Mouse (Mus musculus) embryonic fibroblast, embryonic 13.5 days (primary cell): ENCODE results near the gene Plxna2. TPM values are rescaled to one million over a fixed set of nuclear protein-coding genes. Genes with fewer than 3 reads are reported as not detected.

Experiments used
- H3K27ac ChIP-seq: 2 replicates; pipeline ENCODE4 v1.5.1; 2012; ENCODE audit warnings: low read length, control low read depth, inconsistent platforms; ENCODE audit not compliant: insufficient read depth
- H3K4me1 ChIP-seq: 2 replicates; pipeline ENCODE4 v1.6.1; 2011; ENCODE audit warnings: low read length; ENCODE audit not compliant: control insufficient read depth, insufficient read depth
- H3K4me3 ChIP-seq: 2 replicates; pipeline ENCODE4 v1.5.1; 2011; ENCODE audit warnings: mild to moderate bottlenecking, control low read depth, low read length; ENCODE audit not compliant: insufficient read depth
- CTCF ChIP-seq: IDR thresholded peaks from 2 replicates; pipeline ENCODE4 v1.5.1; 2011; ENCODE audit warnings: mild to moderate bottlenecking, control low read depth, low read length, moderate library complexity, borderline replicate concordance; ENCODE audit not compliant: insufficient read depth
- POLR2A ChIP-seq: IDR thresholded peaks from 2 replicates; pipeline ENCODE4 v1.6.1; 2011; ENCODE audit warnings: low read depth, mild to moderate bottlenecking, control low read depth, low read length, moderate library complexity
- polyA plus RNA-seq: library from polyadenylated mRNA; stranded (reverse); fragments of >200 nt; gene quantifications from 2 replicates; pipeline ENCODE4 v1.2.4, GENCODE M21; 2011; ENCODE audit warnings: low read depth; ENCODE audit not compliant: missing spikeins, insufficient read length

The Plxna2 gene
- polyA plus RNA-seq, 1 experiment: 12.9 TPM

GRCm38 (mm10) chr1:194775656-194776374, 157.8 kb downstream of the Plxna2 start:
- Histone ChIP-seq H3K27ac (no peak overlapping the region), H3K4me3 (no peak overlapping the region), H3K4me1 (no peaks in the 10 kb centered on the region)
- TF ChIP-seq POLR2A (no peak), CTCF (no peak)

DNA sequence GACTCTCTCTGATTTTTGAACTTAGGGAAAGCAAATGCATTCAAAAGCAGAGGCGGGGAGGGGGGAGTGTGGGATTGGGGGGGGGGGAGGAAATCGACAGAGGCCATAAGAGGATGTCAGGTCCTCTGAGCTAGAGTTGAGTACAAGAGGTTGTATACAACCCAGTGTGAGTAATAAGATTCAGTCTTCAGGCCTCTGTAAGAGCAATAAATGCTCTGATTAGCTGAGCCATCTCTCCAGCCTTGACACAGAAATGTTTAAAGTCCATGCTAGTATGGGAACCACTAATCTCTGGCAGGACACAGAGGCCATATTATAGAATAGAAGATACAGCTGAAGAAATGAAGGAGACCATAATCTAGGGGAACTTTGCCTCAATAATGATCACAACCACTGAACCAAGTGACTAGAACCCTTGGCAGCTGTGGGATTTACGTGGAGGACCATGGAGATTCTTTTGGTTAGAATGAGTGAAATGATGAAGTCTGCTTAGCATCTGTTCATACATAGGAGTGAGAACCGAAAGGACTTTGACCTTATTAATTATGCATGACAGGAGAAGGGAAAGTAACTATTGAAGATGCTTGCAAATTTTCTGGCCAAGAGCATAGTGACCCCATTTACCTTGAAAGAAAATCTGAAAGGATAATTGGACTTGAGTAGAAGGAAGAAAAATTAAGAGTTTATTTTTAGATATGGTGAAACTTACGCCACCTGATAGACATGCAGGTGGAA, 158.7 kb downstream of the Plxna2 start:
- H3K4me3 ChIP-seq: no peak overlapping the region
- no peaks in the 10 kb centered on the region for H3K4me1 ChIP-seq
- TF ChIP-seq POLR2A (no peak), CTCF (no peak)

GRCm38 (mm10) chr1:194777608-194778007, 159.6 kb downstream of the Plxna2 start:
- Histone ChIP-seq H3K4me1 (no peaks in the 10 kb centered on the region), H3K4me3 (no peak overlapping the region), H3K27ac (no peak overlapping the region)
- TF ChIP-seq CTCF: no peak
- TF ChIP-seq POLR2A: no peak

More for the DNA sequence above, 158.7 kb downstream of the Plxna2 start:
- H3K27ac ChIP-seq: no peak overlapping the region

- H3K27ac ChIP-seq: no peak overlapping the region
- peaks cover 3% of the 10 kb centered on the region; the same call in 1 of the 2 replicates for H3K4me1 ChIP-seq
These were observed 162.4 kb downstream of the Plxna2 start for GRCm38 (mm10) chr1:194780392-194780791.

GRCm38 (mm10) chr1:194780794-194781390, 162.9 kb downstream of the Plxna2 start:
- no peak overlapping the region for H3K4me3 ChIP-seq
- H3K27ac ChIP-seq: no peak overlapping the region; the same call in 1 of the 2 replicates
- TF ChIP-seq POLR2A: no peak
- TF ChIP-seq CTCF: no peak
- peaks cover 3% of the 10 kb centered on the region; the same call in 1 of the 2 replicates for H3K4me1 ChIP-seq

More at GRCm38 (mm10) chr1:194780392-194780791, 162.4 kb downstream of the Plxna2 start:
- H3K4me3 ChIP-seq: no peak overlapping the region
- no peak for TF ChIP-seq POLR2A
- TF ChIP-seq CTCF: no peak

- H3K27ac ChIP-seq: no peak overlapping the region
- TF ChIP-seq POLR2A (no peak), CTCF (no peak)
- H3K4me1 ChIP-seq: peaks cover 3% of the 10 kb centered on the region; the same call in 1 of the 2 replicates
- H3K4me3 ChIP-seq: no peak overlapping the region
These were observed 163.5 kb downstream of the Plxna2 start for GRCm38 (mm10) chr1:194781556-194781955.

DNA sequence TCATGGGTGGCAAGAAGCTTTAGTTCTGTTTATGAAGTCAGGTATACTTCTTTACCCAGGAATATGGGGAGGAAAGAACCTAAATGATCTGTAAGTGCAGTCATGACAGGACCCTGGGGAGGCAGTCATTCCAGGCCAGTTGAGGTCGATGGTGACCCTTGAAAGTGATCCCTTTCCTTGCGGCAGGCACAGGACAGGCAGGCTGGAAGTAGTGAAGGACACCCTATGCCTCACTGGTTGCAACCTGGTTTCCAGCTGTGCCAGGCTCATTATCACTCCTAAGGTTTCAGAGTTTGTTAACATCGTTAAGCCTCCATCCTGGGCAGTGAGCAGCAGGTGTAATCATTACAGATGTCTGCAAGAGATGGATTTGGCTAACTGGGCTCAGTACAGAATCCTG, 164.3 kb downstream of the Plxna2 start:
- no peak overlapping the region for H3K27ac ChIP-seq
- H3K4me3 ChIP-seq: no peak overlapping the region
- TF ChIP-seq CTCF (no peak), POLR2A (no peak)
- H3K4me1 ChIP-seq: peaks cover 3% of the 10 kb centered on the region; the same call in 1 of the 2 replicates

DNA sequence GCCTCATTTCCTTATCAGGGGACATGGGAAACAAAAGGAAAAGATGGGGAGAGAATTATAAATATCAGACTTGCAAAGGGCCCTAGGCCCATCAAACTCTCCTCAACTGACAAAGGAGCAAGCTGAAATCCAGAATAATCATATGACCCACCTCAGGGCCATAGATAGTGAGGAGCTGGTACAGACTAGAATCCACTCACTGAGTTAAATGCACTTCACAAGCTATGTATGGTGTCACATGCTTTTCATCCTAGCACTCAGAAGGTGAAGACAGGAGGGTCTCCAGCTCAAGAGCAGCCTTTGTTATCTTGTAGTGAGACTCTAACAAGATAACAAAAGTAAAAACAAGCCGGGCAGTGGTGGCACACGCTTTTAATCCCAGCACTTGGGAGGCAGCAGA, 169.6 kb downstream of the Plxna2 start:
- no peak overlapping the region for H3K27ac ChIP-seq
- H3K4me1 ChIP-seq: peaks cover 3% of the 10 kb centered on the region; the same call in 1 of the 2 replicates
- no peak for TF ChIP-seq CTCF
- TF ChIP-seq POLR2A: no peak
- no peak overlapping the region for H3K4me3 ChIP-seq

- H3K27ac ChIP-seq: no peak overlapping the region
- no peaks in the 10 kb centered on the region for H3K4me1 ChIP-seq
- TF ChIP-seq POLR2A (no peak), CTCF (no peak)
- no peak overlapping the region for H3K4me3 ChIP-seq
These were observed 175.4 kb downstream of the Plxna2 start for GRCm38 (mm10) chr1:194793226-194793924.
